Mouse (Mus musculus) granulocyte monocyte progenitor cell, adult 5-6 weeks (primary cell): Measurements from ENCODE around the gene Tor1aip1. TPM values are rescaled to one million over a fixed set of nuclear protein-coding genes. Genes with fewer than 3 reads are reported as not detected.
"Not testable (repeated sequence)": the region's sequence is repeated elsewhere in the genome, so short reads cannot be mapped to it uniquely, and the experiment has no call there.

Experiments
- ATAC-seq: replicated peaks from 2 replicates; pipeline ENCODE4 v1.8.0; 2016; ENCODE audit warnings: mild to moderate bottlenecking, moderate TSS enrichment, inconsistent platforms; ENCODE audit not compliant: poor library complexity, severe bottlenecking
- total RNA-seq, 2 experiments: library from RNA; stranded (forward) in 1 of 2; stranded (reverse) in 1 of 2; fragments of 200-712, 200-1000 nt in 1 of 2; fragments of >200 nt in 1 of 2; fragmentation: Nextera tagmentation in 1 of 2; gene quantifications; 2 replicates each; pipeline ENCODE4 v1.2.3; 2014 to 2017

Gene Tor1aip1
- total RNA-seq (2014; fragmentation: Nextera tagmentation) (68.5 and 73.8 TPM in 2 replicates), total RNA-seq (2017) (30.2 and 36.9 TPM in 2 replicates)

- ATAC-seq: peak; percentile 70
These were observed at the start of gene Tor1aip1 for GRCm38 (mm10) chr1:156035930-156036737. Tor1aip1 (minus strand) TSS chr1:156036480.

DNA sequence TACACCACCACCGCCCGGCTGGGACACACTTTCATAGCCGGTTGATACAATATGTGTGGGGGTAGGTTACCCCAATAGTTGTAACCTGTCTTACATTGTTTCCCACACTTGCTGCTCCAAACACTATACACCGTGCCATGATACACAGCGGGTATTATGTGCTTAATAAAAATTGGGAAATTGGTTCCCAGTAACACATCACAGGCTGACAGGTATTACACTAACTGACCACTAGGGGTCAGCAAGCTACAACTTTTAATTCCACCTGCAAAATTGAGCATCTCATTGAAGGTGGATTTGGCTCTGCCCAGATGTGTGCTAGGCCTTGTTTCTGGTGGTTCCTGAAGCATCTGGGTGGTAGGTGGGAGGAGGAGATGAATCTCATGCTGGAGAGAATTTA is 49.5 kb upstream of the Tor1aip1 start:
- peak; percentile 69 for ATAC-seq

DNA sequence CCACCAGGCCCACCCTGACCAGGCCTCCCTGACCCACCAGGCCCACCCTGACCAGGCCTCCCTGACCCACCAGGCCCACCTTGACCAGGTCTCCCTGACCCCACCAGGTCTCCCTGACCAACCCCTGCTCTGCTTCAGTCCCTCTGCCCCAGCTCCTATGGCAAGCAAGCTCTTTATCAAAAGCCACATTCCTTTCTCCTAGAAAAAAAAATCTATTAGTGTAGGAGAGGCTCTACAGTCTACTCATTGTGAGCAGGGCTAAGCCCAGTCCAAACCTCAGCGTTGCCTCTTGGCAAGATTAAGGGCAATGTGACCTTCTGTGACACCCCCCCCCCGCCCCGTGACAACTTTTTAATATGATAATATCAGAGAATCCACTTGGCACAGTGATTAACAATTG is 48.3 kb upstream of the Tor1aip1 start:
- ATAC-seq: no peak

DNA sequence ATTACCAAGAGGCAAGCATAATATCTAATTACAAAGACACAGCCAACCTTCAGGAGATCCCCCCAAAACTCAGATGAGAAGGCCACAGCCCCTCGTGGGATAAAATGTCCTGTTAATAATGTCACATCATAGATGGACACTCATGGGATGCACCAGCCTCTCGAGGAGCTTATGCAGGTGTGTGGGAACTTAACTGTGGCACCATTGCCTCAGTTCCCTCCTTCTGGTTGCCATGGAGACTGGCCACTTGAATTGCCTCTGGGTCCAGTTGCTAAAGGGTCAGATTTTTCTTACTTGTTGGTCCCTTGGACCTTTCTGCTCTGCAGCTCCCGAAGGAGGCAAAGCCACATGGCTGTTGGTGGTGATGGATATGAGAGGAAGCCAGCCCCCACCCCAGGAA is 41.4 kb upstream of the Tor1aip1 start:
- ATAC-seq: no peak

- ATAC-seq: peak; percentile 72
These were observed 40.2 kb upstream of the Tor1aip1 start for GRCm38 (mm10) chr1:156076474-156076873.

DNA sequence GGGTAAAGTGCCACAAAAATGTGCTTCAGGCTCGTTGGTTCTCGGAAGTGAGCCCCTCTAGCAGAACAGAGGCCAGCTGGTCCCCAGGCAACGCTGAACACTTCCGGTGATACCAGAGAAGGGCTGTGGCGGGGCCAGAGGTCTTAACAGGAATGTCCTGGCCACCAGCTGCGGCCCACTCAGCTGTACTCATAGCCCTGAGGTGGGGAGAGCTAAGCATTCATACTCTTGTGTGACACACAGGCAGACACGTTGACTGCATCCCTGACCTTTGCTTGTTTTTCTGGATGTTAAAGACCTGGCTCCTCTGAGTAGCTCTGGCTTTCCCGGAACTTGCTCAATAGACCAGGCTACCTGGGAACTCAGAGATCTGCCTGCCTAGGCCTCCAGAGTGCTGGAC is 38.3 kb upstream of the Tor1aip1 start:
- ATAC-seq: no peak

- ATAC-seq: peak; percentile 55
These were observed 37.0 kb upstream of the Tor1aip1 start for GRCm38 (mm10) chr1:156073169-156073821.

DNA sequence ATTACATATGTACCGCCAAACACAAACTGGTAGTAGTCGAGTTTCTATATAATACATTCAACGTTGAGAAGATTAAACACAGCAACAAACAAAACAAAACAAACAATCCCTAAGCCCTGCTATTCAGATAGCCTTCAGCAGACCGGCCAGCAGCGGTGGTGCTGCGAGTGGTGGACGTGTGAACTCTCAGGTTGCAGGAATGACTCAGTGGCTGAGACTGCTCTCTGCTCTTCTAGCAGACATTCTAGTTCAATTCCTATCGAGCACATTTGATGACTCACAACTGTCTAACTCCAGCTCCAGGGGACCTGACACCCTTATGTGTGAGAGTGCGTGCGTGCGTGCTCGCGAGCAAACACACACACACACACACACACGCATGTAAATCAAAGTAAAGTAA is 33.8 kb upstream of the Tor1aip1 start:
- ATAC-seq: no peak

DNA sequence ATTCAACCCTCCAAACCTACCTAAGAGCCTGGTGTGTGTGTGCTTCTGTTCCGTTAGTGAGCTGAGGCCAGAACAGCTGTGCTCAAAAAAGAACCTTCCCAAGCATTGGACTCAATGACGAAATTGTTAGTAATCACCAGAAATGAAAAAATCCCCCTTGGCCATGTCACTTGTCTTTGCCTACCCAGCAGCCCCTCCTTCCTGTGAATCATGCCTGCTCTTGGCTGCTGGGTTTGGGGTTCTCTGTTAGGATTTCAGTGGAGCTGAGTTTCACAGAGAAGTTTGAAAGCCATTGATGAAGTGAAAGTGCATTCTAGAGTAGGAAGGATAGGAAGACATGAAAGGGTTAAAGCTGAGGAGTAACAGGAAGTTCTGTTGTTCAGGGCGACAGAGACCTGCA is 29.9 kb upstream of the Tor1aip1 start:
- ATAC-seq: peak; percentile 91

DNA sequence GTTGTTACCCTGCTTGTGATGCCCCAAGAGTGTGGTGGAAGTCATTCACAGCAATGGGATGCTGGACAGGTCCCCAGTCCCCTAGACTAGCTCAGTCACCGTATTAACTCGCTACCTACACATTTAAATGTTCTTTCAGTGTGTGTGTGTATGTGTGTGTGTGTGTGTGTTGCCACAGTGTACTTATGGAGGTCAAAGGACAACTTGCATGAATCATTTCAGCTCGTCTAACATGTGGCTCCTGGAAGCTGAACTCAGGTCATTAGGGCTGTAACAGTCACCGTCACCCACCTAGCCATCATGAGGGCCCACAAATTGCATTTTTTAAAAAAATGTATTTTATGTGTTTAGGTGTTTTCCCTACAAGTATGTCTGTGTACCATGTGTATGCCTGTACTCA is 25.9 kb upstream of the Tor1aip1 start:
- no peak for ATAC-seq

- peak; percentile 94 for ATAC-seq
These were observed 21.9 kb upstream of the Tor1aip1 start for GRCm38 (mm10) chr1:156058207-156058606.

GRCm38 (mm10) chr1:156046688-156047087 is 10.4 kb upstream of the Tor1aip1 start:
- ATAC-seq: no peak

- ATAC-seq: 0 out of 2 replicates have a peak, but pooled peaks have one; percentile 10
These were observed 7.9 kb upstream of the Tor1aip1 start for GRCm38 (mm10) chr1:156044211-156044611.

DNA sequence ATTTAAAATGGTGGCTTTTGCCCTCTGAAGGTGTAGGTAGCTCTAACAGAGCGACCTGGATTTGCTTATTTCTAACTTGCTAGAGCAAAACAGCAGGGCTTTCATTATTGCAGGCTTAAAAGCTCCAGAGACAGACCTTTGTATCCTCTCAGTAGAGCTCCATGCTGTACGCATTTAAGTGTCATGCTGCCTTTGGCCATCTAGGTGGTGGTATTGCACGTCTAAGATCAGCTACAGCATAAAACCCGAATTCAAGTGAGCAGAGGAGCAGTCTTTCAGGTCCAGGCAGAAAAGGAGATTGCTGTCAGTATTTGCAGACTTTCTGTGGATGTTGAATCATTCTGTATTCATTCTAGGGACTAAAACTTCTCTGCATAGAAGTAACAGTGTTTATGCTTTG is 6.7 kb upstream of the Tor1aip1 start:
- peak; percentile 57 for ATAC-seq

- no peak for ATAC-seq
These were observed 6.2 kb upstream of the Tor1aip1 start for GRCm38 (mm10) chr1:156042481-156042880.

- ATAC-seq: no peak
These were observed 5.4 kb upstream of the Tor1aip1 start for GRCm38 (mm10) chr1:156041451-156042241.

- ATAC-seq: peak; percentile 60
These were observed 4.6 kb upstream of the Tor1aip1 start for GRCm38 (mm10) chr1:156040731-156041401.

DNA sequence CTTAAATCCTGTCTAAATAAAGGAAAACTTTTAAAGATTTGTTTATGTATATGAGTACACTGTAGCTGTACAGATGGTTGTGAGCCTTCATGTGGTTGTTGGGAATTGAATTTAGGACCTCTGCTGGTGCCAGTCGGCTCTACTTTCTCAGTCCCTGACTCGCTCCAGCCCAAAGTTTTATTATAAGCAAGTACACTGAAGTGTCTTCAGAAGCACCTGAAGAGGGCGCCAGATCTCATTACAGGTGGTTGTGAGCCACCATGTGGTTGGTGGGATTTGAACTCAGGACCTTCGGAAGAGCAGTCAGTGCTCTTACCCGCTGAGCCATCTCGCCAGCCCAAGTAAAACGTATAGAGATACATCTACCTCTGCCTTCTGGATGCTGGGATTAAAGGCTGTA is 3.7 kb upstream of the Tor1aip1 start:
- not testable (repeated sequence) for ATAC-seq

GRCm38 (mm10) chr1:156037144-156037583 is 884 bp upstream of the Tor1aip1 start:
- ATAC-seq: no peak

DNA sequence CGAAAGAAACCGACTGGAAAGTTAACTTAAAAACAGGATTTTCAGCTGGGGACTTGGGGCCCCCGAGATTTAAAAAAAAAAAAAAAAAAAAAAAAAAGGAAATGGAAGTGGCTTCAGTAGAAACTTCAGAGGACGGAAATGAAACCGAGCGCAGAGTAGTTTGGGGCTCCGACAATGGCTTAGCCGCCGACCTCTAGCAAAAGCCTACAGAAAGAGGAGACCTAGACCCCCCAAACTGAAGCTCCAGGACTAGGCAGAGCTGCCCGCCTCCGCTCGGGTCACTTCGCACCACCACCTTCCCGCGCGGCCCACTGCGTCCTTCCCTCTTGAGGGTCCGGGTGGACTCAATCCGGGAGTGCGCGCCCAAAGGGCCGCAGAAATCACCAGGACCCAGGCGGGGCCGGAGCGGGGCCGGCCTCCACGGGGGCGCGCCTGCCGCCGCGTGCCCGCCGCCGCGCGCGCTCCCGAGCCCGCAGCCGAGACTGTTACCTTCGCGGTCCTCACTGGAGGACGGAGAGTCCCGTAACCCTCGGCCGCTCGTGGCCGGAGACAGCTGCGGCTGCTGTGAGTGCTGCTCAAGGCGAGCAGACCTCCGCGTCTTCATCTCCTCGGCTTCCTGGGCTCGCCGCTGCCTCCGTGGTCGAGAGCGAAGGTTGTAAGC is 881 bp downstream of the Tor1aip1 start, which contains the start of gene Tor1aip2:
Gene Tor1aip2 (plus strand): TSS at position 135 of the 661 bp plus-strand sequence.
- peak; percentile 36 for ATAC-seq
